Mouse (Mus musculus): ENCODE results near the gene Mars2. TPM values are rescaled to one million over a fixed set of nuclear protein-coding genes. Genes with fewer than 3 reads are reported as not detected.

The Mars2 gene
- polyA plus RNA-seq, 1 experiment from 2014 or later = 3.3 TPM

GRCm38 (mm10) chr1:55208500-55209140, 28.4 kb upstream of the Mars2 start:
- H3K9ac ChIP-seq = no peak overlapping the region
- no peak overlapping the region for H3K4me2 ChIP-seq (replicated peaks)
- H3K9me3 ChIP-seq = no peaks in the 10 kb centered on the region
- 82% methylated on average over 5 of the region's 5 CpGs for WGBS
- peaks cover 2% of the 10 kb centered on the region; the same call in 1 of the 2 replicates for H3K36me3 ChIP-seq
- H3K27ac ChIP-seq = no peak overlapping the region
- no peaks in the 10 kb centered on the region; the same call in 1 of the 2 replicates for H3K4me1 ChIP-seq
- no peaks in the 10 kb centered on the region for H3K27me3 ChIP-seq (replicated peaks)
- H3K4me3 ChIP-seq = no peak overlapping the region
- ATAC-seq (ENCODE audit: low FRiP score, low read depth) = no peak

- Histone ChIP-seq H3K27me3 (replicated peaks) (no peaks in the 10 kb centered on the region), H3K36me3 (no peaks in the 10 kb centered on the region), H3K9me3 (no peaks in the 10 kb centered on the region), H3K27ac (no peak overlapping the region), H3K9ac (no peak overlapping the region), H3K4me2 (replicated peaks) (no peak overlapping the region), H3K4me1 (no peaks in the 10 kb centered on the region; the same call in 1 of the 2 replicates), H3K4me3 (no peak overlapping the region)
- ATAC-seq (ENCODE audit: low FRiP score, low read depth) = no peak
- 55% methylated on average over 12 of the region's 12 CpGs for WGBS
Measured at GRCm38 (mm10) chr1:55210202-55210965, 26.6 kb upstream of the Mars2 start.

- Histone ChIP-seq H3K27ac (no peak overlapping the region), H3K4me2 (replicated peaks) (no peak overlapping the region), H3K4me3 (no peak overlapping the region), H3K9me3 (no peaks in the 10 kb centered on the region), H3K36me3 (no peaks in the 10 kb centered on the region), H3K4me1 (no peaks in the 10 kb centered on the region; the same call in 1 of the 2 replicates), H3K27me3 (replicated peaks) (no peaks in the 10 kb centered on the region), H3K9ac (no peak overlapping the region)
- WGBS = 85% methylated on average over 8 of the region's 8 CpGs
- no peak for ATAC-seq (ENCODE audit: low FRiP score, low read depth)
Measured at GRCm38 (mm10) chr1:55211081-55211480, 25.9 kb upstream of the Mars2 start.

- Histone ChIP-seq H3K9ac (no peak overlapping the region), H3K4me2 (replicated peaks) (no peak overlapping the region), H3K27me3 (replicated peaks) (no peaks in the 10 kb centered on the region), H3K9me3 (no peaks in the 10 kb centered on the region), H3K27ac (no peak overlapping the region), H3K36me3 (no peaks in the 10 kb centered on the region), H3K4me3 (no peak overlapping the region), H3K4me1 (no peaks in the 10 kb centered on the region)
- 81% methylated on average over 4 of the region's 4 CpGs for WGBS
- ATAC-seq (ENCODE audit: low FRiP score, low read depth) = no peak
Measured at GRCm38 (mm10) chr1:55212771-55213170, 24.2 kb upstream of the Mars2 start.

GRCm38 (mm10) chr1:55213475-55213874, 23.5 kb upstream of the Mars2 start:
- no peaks in the 10 kb centered on the region for H3K27me3 ChIP-seq (replicated peaks)
- H3K4me3 ChIP-seq = no peak overlapping the region
- H3K36me3 ChIP-seq = no peaks in the 10 kb centered on the region
- no peaks in the 10 kb centered on the region for H3K9me3 ChIP-seq
- H3K9ac ChIP-seq = no peak overlapping the region
- H3K4me1 ChIP-seq = no peaks in the 10 kb centered on the region
- no peak overlapping the region for H3K27ac ChIP-seq
- WGBS = 72% methylated on average over 6 of the region's 6 CpGs
- no peak overlapping the region for H3K4me2 ChIP-seq (replicated peaks)
- no peak for ATAC-seq (ENCODE audit: low FRiP score, low read depth)

GRCm38 (mm10) chr1:55213936-55214335, 23.0 kb upstream of the Mars2 start:
- Histone ChIP-seq H3K9me3 (no peaks in the 10 kb centered on the region), H3K36me3 (no peaks in the 10 kb centered on the region), H3K4me1 (no peaks in the 10 kb centered on the region), H3K4me2 (replicated peaks) (no peak overlapping the region), H3K27me3 (replicated peaks) (no peaks in the 10 kb centered on the region), H3K4me3 (no peak overlapping the region), H3K9ac (no peak overlapping the region), H3K27ac (no peak overlapping the region)
- WGBS = 91% methylated on average over 6 of the region's 6 CpGs
- ATAC-seq (ENCODE audit: low FRiP score, low read depth) = no peak

- no peak overlapping the region for H3K4me3 ChIP-seq
- no peak overlapping the region for H3K9ac ChIP-seq
- 76% methylated on average over 11 of the region's 11 CpGs for WGBS
- H3K27me3 ChIP-seq (replicated peaks) = no peaks in the 10 kb centered on the region
- no peak overlapping the region for H3K27ac ChIP-seq
- H3K36me3 ChIP-seq = no peaks in the 10 kb centered on the region
- no peak for ATAC-seq (ENCODE audit: low FRiP score, low read depth)
- H3K9me3 ChIP-seq = no peaks in the 10 kb centered on the region
- no peak overlapping the region for H3K4me2 ChIP-seq (replicated peaks)
- no peaks in the 10 kb centered on the region for H3K4me1 ChIP-seq
Measured at GRCm38 (mm10) chr1:55215185-55215813, 21.7 kb upstream of the Mars2 start.

- no peak overlapping the region for H3K4me3 ChIP-seq
- peaks cover 7% of the 10 kb centered on the region for H3K4me1 ChIP-seq
- no peaks in the 10 kb centered on the region for H3K27me3 ChIP-seq (replicated peaks)
- no peaks in the 10 kb centered on the region for H3K36me3 ChIP-seq
- no peak overlapping the region for H3K9ac ChIP-seq
- no peak overlapping the region for H3K4me2 ChIP-seq (replicated peaks)
- no peak overlapping the region for H3K27ac ChIP-seq
- no peaks in the 10 kb centered on the region for H3K9me3 ChIP-seq
- no peak for ATAC-seq (ENCODE audit: low FRiP score, low read depth)
- 55% methylated on average over 2 of the region's 2 CpGs for WGBS
Measured at GRCm38 (mm10) chr1:55217191-55217590, 19.8 kb upstream of the Mars2 start.

- WGBS = 74% methylated on average over 4 of the region's 4 CpGs
- H3K36me3 ChIP-seq = no peaks in the 10 kb centered on the region
- no peaks in the 10 kb centered on the region for H3K9me3 ChIP-seq
- no peak overlapping the region for H3K4me2 ChIP-seq (replicated peaks)
- no peak overlapping the region for H3K27ac ChIP-seq
- no peak overlapping the region for H3K4me3 ChIP-seq
- H3K27me3 ChIP-seq (replicated peaks) = no peaks in the 10 kb centered on the region
- H3K9ac ChIP-seq = no peak overlapping the region
- H3K4me1 ChIP-seq = peaks cover 7% of the 10 kb centered on the region
- ATAC-seq (ENCODE audit: low FRiP score, low read depth) = no peak
Measured at GRCm38 (mm10) chr1:55221352-55221751, 15.6 kb upstream of the Mars2 start.

- ATAC-seq (ENCODE audit: low FRiP score, low read depth) = no peak
- H3K9ac ChIP-seq = no peak overlapping the region
- H3K4me2 ChIP-seq (replicated peaks) = no peak overlapping the region
- no peaks in the 10 kb centered on the region for H3K36me3 ChIP-seq
- H3K9me3 ChIP-seq = no peaks in the 10 kb centered on the region
- H3K4me3 ChIP-seq = no peak overlapping the region
- H3K27me3 ChIP-seq (replicated peaks) = no peaks in the 10 kb centered on the region
- H3K4me1 ChIP-seq = peaks cover 9% of the 10 kb centered on the region
- no peak overlapping the region for H3K27ac ChIP-seq
- 89% methylated on average over 7 of the region's 7 CpGs for WGBS
Measured at GRCm38 (mm10) chr1:55223026-55223425, 14.0 kb upstream of the Mars2 start.

- no peaks in the 10 kb centered on the region for H3K36me3 ChIP-seq
- peaks cover 9% of the 10 kb centered on the region for H3K4me1 ChIP-seq
- H3K9me3 ChIP-seq = no peaks in the 10 kb centered on the region
- no peak overlapping the region for H3K4me3 ChIP-seq
- peak; percentile 57 for ATAC-seq (ENCODE audit: low FRiP score, low read depth)
- no peak overlapping the region for H3K9ac ChIP-seq
- 66% methylated on average over 11 of the region's 11 CpGs for WGBS
- H3K4me2 ChIP-seq (replicated peaks) = peak overlapping the region; percentile 61
- no peak overlapping the region for H3K27ac ChIP-seq
- H3K27me3 ChIP-seq (replicated peaks) = no peaks in the 10 kb centered on the region
Measured at GRCm38 (mm10) chr1:55224111-55224510, 12.9 kb upstream of the Mars2 start.

- no peak for ATAC-seq (ENCODE audit: low FRiP score, low read depth)
- Histone ChIP-seq H3K27me3 (replicated peaks) (no peaks in the 10 kb centered on the region), H3K4me1 (peaks cover 9% of the 10 kb centered on the region), H3K27ac (no peak overlapping the region), H3K4me3 (peak overlapping the region; percentile 27), H3K9me3 (no peaks in the 10 kb centered on the region), H3K9ac (0 out of 2 replicates have a peak overlapping the region, but pooled peaks have one; percentile 26), H3K36me3 (no peaks in the 10 kb centered on the region), H3K4me2 (replicated peaks) (peak overlapping the region; percentile 61)
- WGBS = 37% methylated on average over 3 of the region's 3 CpGs
Measured at GRCm38 (mm10) chr1:55225398-55225797, 11.6 kb upstream of the Mars2 start.
